Mouse (Mus musculus) heart, embryonic 16.5 days (tissue): ENCODE measurements at regions not wholly inside any gene's neighbourhood (a gene's known extent, or its start where the extent isn't known, plus 50 kb on each side); places are given as distances from the start of the nearest gene placed in this dataset.

Source experiments
- ATAC-seq: fragments of 200-750 bp; cut with Nextera tagmentation; replicated peaks from 2 replicates; pipeline ENCODE4 v1.8.0; 2017; ENCODE audit warnings: moderate number of reproducible peaks; ENCODE audit not compliant: insufficient read depth, low FRiP score; ENCODE audit errors: extremely low read depth
- H3K27ac ChIP-seq: fragments of 300-500 bp; sonication (generic); 2 replicates; pipeline ENCODE4 v1.5.1; 2014; ENCODE audit warnings: mild to moderate bottlenecking, low read length, control low read depth, moderate library complexity
- H3K27me3 ChIP-seq: fragments of 300-500 bp; sonication (generic); 2 replicates; pipeline ENCODE4 v1.6.1; 2014; ENCODE audit warnings: low read length, mixed read lengths; ENCODE audit not compliant: control insufficient read depth, insufficient read depth
- H3K36me3 ChIP-seq: fragments of 300-500 bp; sonication (generic); 2 replicates; pipeline ENCODE4 v1.6.1; 2014; ENCODE audit not compliant: control insufficient read depth, insufficient read depth
- H3K4me1 ChIP-seq: fragments of 300-500 bp; sonication (generic); 2 replicates; pipeline ENCODE4 v1.6.1; 2014; ENCODE audit warnings: low read length, mixed read lengths; ENCODE audit not compliant: control insufficient read depth, insufficient read depth
- H3K4me2 ChIP-seq: fragments of 300-500 bp; sonication (generic); 2 replicates; pipeline ENCODE4 v1.6.1; 2014; ENCODE audit warnings: low read depth, mild to moderate bottlenecking, control low read depth, low read length
- H3K4me3 ChIP-seq: fragments of 300-500 bp; sonication (generic); 2 replicates; pipeline ENCODE4 v1.5.1; 2014; ENCODE audit warnings: mild to moderate bottlenecking, control low read depth, low read length
- H3K9ac ChIP-seq: fragments of 300-500 bp; sonication (generic); 2 replicates; pipeline ENCODE4 v1.6.1; 2014; ENCODE audit warnings: low read length, control low read depth
- H3K9me3 ChIP-seq: fragments of 300-500 bp; sonication (generic); replicated peaks from 2 replicates; pipeline ENCODE4 v1.6.1; 2016; ENCODE audit warnings: low read length; ENCODE audit not compliant: control insufficient read depth
- WGBS: fragments of 180-500 bp; shearing (Covaris S2); extraction: QIAGEN DNeasy Blood & Tissue Kit; methylation state at CpG from one replicate; pipeline ENCODE4 v1.1.7; 2014; 5-methylcytosine and 5-hydroxymethylcytosine counted together

DNA sequence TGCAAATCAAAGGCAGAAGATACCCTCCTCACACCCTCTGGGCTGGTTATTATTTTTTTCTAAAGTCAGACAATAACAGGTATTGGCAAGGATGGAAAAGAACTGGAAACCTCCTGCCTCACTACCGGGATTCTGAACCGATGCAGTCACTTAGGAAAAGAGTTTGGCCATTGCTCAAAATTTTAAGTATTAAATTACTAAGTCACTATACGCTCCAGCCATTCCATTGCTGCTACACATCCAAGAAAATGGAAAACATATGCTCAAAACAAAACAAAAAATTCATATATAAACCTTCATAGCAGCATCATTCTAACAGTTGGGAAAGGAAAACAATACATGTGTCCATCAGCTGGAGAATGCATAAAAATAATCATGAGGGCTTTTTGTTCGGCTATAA lies 63.9 kb upstream of the Pias1 start:
- H3K36me3 ChIP-seq, result no peaks in the 10 kb centered on the region
- H3K9ac ChIP-seq, result no peak overlapping the region
- WGBS, result 85% methylated on average over 4 of the region's 4 CpGs
- H3K4me3 ChIP-seq, result no peak overlapping the region
- no peak for ATAC-seq
- H3K27ac ChIP-seq, result no peak overlapping the region
- no peaks in the 10 kb centered on the region for H3K9me3 ChIP-seq
- H3K4me2 ChIP-seq, result no peak overlapping the region
- no peaks in the 10 kb centered on the region for H3K27me3 ChIP-seq
- H3K4me1 ChIP-seq, result no peaks in the 10 kb centered on the region

- no peaks in the 10 kb centered on the region for H3K36me3 ChIP-seq
- H3K27ac ChIP-seq, result no peak overlapping the region
- ATAC-seq, result no peak
- H3K9me3 ChIP-seq, result no peaks in the 10 kb centered on the region
- no peaks in the 10 kb centered on the region for H3K4me1 ChIP-seq
- WGBS, result 83% methylated on average over 5 of the region's 5 CpGs
- H3K27me3 ChIP-seq, result no peaks in the 10 kb centered on the region
- H3K4me3 ChIP-seq, result no peak overlapping the region
- H3K4me2 ChIP-seq, result no peak overlapping the region
- no peak overlapping the region for H3K9ac ChIP-seq
Observed at GRCm38 (mm10) chr9:63049290-63049689, 61.6 kb upstream of the Pias1 start.

GRCm38 (mm10) chr9:63046981-63047380 lies 59.3 kb upstream of the Pias1 start:
- no peak for ATAC-seq
- 85% methylated on average over 3 of the region's 3 CpGs for WGBS
- Histone ChIP-seq H3K4me1 (peaks cover 4% of the 10 kb centered on the region), H3K36me3 (no peaks in the 10 kb centered on the region), H3K9ac (no peak overlapping the region), H3K9me3 (no peaks in the 10 kb centered on the region), H3K27me3 (no peaks in the 10 kb centered on the region), H3K27ac (no peak overlapping the region), H3K4me3 (no peak overlapping the region), H3K4me2 (no peak overlapping the region)

DNA sequence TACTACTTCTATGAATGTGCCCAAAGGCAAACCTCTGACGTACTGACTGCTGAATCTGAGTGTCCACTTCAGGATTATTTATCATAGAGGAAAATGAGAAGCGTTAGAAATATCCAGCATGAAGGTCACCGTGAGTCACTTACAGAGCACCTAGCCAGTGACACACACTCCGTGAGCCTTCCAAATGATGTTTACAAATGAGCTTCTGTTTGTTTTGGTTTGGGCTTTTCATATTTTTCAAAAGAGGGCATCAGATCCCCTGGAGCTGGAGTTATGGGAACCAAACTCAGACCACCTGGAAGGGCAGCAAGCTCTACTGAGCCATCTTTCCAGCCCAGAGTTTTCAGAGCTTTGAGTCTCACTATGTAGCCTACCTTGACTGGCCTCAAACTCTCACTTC lies 57.8 kb upstream of the Pias1 start:
- peaks cover 4% of the 10 kb centered on the region for H3K4me1 ChIP-seq
- H3K9ac ChIP-seq, result no peak overlapping the region
- no peaks in the 10 kb centered on the region for H3K9me3 ChIP-seq
- WGBS, result 83% methylated on average over 4 of the region's 4 CpGs
- ATAC-seq, result no peak
- H3K27me3 ChIP-seq, result no peaks in the 10 kb centered on the region
- H3K4me3 ChIP-seq, result no peak overlapping the region
- no peak overlapping the region for H3K27ac ChIP-seq
- no peaks in the 10 kb centered on the region for H3K36me3 ChIP-seq
- H3K4me2 ChIP-seq, result no peak overlapping the region

DNA sequence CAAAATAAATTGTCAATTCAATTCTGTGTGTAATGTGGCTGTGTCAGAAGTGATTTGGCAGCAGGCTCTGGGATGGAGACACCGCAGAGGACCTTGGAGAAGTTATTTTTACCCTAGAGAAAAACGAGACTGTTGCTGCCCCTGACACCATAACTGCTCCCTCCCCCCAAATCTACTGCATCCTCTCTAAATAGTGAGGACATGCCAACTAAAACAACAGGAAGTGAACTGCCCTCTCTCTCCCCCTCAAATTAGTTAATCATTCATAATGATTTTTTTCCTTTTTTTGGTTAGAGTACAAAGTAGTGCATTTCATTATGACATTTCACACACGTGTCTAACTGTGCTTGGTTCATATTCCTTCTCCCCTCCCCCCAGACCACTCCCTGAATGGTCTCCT lies 55.6 kb upstream of the Pias1 start:
- no peaks in the 10 kb centered on the region for H3K27me3 ChIP-seq
- 15% methylated on average over 3 of the region's 3 CpGs for WGBS
- ATAC-seq, result no peak
- H3K9ac ChIP-seq, result no peak overlapping the region
- no peaks in the 10 kb centered on the region for H3K36me3 ChIP-seq
- peaks cover 4% of the 10 kb centered on the region for H3K4me1 ChIP-seq
- no peak overlapping the region for H3K4me2 ChIP-seq
- H3K9me3 ChIP-seq, result no peaks in the 10 kb centered on the region
- H3K27ac ChIP-seq, result no peak overlapping the region
- no peak overlapping the region for H3K4me3 ChIP-seq

DNA sequence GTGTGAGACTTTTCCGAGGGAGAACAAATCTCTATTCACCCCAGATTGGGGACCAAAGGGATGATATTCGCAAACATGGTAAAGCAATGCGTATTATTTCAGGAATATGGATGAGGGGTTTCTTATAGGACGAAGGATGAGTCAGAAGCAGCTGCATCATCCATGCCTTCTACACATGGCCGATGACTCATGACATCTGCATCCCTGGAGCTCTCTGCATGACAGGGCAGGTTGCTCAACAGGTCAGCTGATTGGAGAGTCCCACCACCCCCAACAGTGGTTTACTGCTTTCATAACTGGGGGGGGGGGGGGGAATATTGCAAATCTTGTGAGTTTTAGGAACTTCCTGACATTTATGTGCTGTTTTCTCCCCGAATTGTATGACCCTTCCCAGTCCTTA lies 50.3 kb upstream of the Pias1 start:
- Histone ChIP-seq H3K4me3 (no peak overlapping the region), H3K9ac (no peak overlapping the region), H3K4me2 (no peak overlapping the region), H3K36me3 (no peaks in the 10 kb centered on the region), H3K4me1 (no peaks in the 10 kb centered on the region), H3K27ac (no peak overlapping the region), H3K27me3 (no peaks in the 10 kb centered on the region), H3K9me3 (no peaks in the 10 kb centered on the region)
- ATAC-seq, result no peak
- 80% methylated on average over 6 of the region's 6 CpGs for WGBS
